25 mouse cellular contexts compared by ENCODE assay signal in genomic region chr9:106354810-106355209, GRCm38 (mm10). TPM values are rescaled to one million over a fixed set of nuclear protein-coding genes. Genes with fewer than 3 reads are reported as not detected.
DNase-seq lines count a peak whose midpoint lies in the region; ATAC-seq lines count a peak whose summit lies in the region.
"Had no signal": no experiment of that assay in that cellular context is flagged by ENCODE, and none has a peak within 500 bp of the region (broad histone marks: within the 10 kb centered on the region; RNA-seq: fewer than 3 reads in every experiment).

No protein-coding gene starts in this region.

- no peak for DNase-seq in forebrain, embryonic 10.5 days (ENCODE audit: extremely low spot score, low spot score)
- DNase-seq in forebrain, embryonic 11.5 days (ENCODE audit: low spot score): no peak
- no peak for DNase-seq in neural tube, embryonic 11.5 days (ENCODE audit: low spot score)
- DNase-seq in left cerebral cortex, adult 11 months (ENCODE audit: low spot score): no peak
- no peak for DNase-seq in frontal cortex, postnatal 14 days (ENCODE audit: low spot score in 2 of 2)
- DNase-seq: adrenal gland, postnatal 25 days; cerebellum, adult 11 months; cerebellum, adult 9-11 months; gastrocnemius, postnatal 25 days; heart, adult 2 months; kidney, adult 11 months; kidney, postnatal 36 days; layer of hippocampus, postnatal 36 days; lung, adult 18-20 months; lung, postnatal 10 days; right cerebral cortex, adult 18-20 months; right cerebral cortex, postnatal 4 days; thymus, postnatal 25 days had no signal

- peaks cover 7% of the 10 kb centered on the region; the same call in 1 of the 2 replicates for H3K36me3 ChIP-seq in forebrain, embryonic 10.5 days (replicated peaks)
- no peaks in the 10 kb centered on the region for H3K36me3 ChIP-seq in forebrain, embryonic 11.5 days (ENCODE audit: control insufficient read depth, insufficient read depth, low read length)
- H3K36me3 ChIP-seq in neural tube, embryonic 11.5 days (ENCODE audit: control insufficient read depth, insufficient read depth, low read length): no peaks in the 10 kb centered on the region
- no peaks in the 10 kb centered on the region for H3K36me3 ChIP-seq in neural tube, embryonic 15.5 days
- no peaks in the 10 kb centered on the region for H3K36me3 ChIP-seq in limb, embryonic 13.5 days
- H3K36me3 ChIP-seq: kidney, embryonic 15.5 days; liver, embryonic 12.5 days; midbrain, embryonic 13.5 days; neural tube, embryonic 12.5 days had no signal

- H3K4me1 ChIP-seq in forebrain, embryonic 10.5 days: peaks cover 98% of the 10 kb centered on the region
- H3K4me1 ChIP-seq in forebrain, embryonic 11.5 days (replicated peaks; ENCODE audit: control insufficient read depth, insufficient read depth, low read length): peaks cover 2% of the 10 kb centered on the region; the same call in 1 of the 2 replicates
- peaks cover 12% of the 10 kb centered on the region; the same call in 1 of the 2 replicates for H3K4me1 ChIP-seq in neural tube, embryonic 11.5 days (ENCODE audit: control insufficient read depth, insufficient read depth, low read length)
- peaks cover 6% of the 10 kb centered on the region; the same call in 1 of the 2 replicates for H3K4me1 ChIP-seq in neural tube, embryonic 15.5 days
- peaks cover 99% of the 10 kb centered on the region for H3K4me1 ChIP-seq in limb, embryonic 13.5 days

- no peak overlapping the region for H3K4me2 ChIP-seq in forebrain, embryonic 11.5 days (ENCODE audit: low read depth, low read length, severe bottlenecking)
- H3K4me2 ChIP-seq in neural tube, embryonic 11.5 days (ENCODE audit: low read depth): no peak overlapping the region
- no peak overlapping the region for H3K4me2 ChIP-seq in neural tube, embryonic 15.5 days
- 0 out of 2 replicates have a peak overlapping the region, but pooled peaks have one; percentile 4 for H3K4me2 ChIP-seq in limb, embryonic 13.5 days (replicated peaks)
- H3K4me2 ChIP-seq: kidney, embryonic 15.5 days; liver, embryonic 12.5 days; midbrain, embryonic 13.5 days; neural tube, embryonic 12.5 days had no signal

- peak overlapping the region; percentile 76 for H3K27ac ChIP-seq in forebrain, embryonic 10.5 days
- H3K27ac ChIP-seq in forebrain, embryonic 11.5 days (ENCODE audit: low read depth, low read length): no peak overlapping the region
- 0 out of 2 replicates have a peak overlapping the region, but pooled peaks have one; percentile 10 for H3K27ac ChIP-seq in neural tube, embryonic 11.5 days (ENCODE audit: low read depth, low read length)
- H3K27ac ChIP-seq in neural tube, embryonic 15.5 days (replicated peaks): no peak overlapping the region
- H3K27ac ChIP-seq in limb, embryonic 13.5 days: peak overlapping the region; percentile 99
- H3K27ac ChIP-seq: heart, adult 2 months; midbrain, embryonic 13.5 days; neural tube, embryonic 12.5 days had no signal

- ATAC-seq in forebrain, embryonic 11.5 days (replicated peaks; ENCODE audit: low FRiP score): no peak
- no peak for ATAC-seq in neural tube, embryonic 11.5 days (ENCODE audit: insufficient read depth, low FRiP score, low TSS enrichment)
- ATAC-seq in neural tube, embryonic 15.5 days (ENCODE audit: low FRiP score): no peak
- no peak for ATAC-seq in limb, embryonic 13.5 days (ENCODE audit: low FRiP score, low read depth)
- ATAC-seq: forebrain, embryonic 16.5 days; liver, embryonic 12.5 days; midbrain, embryonic 13.5 days had no signal

- H3K9ac ChIP-seq in forebrain, embryonic 11.5 days (ENCODE audit: low read length): no peak overlapping the region
- no peak overlapping the region for H3K9ac ChIP-seq in neural tube, embryonic 11.5 days (ENCODE audit: low read length)
- H3K9ac ChIP-seq in neural tube, embryonic 15.5 days (replicated peaks): no peak overlapping the region
- 0 out of 2 replicates have a peak overlapping the region, but pooled peaks have one; percentile 36 for H3K9ac ChIP-seq in limb, embryonic 13.5 days
- H3K9ac ChIP-seq: kidney, embryonic 15.5 days; liver, embryonic 12.5 days; midbrain, embryonic 13.5 days; neural tube, embryonic 12.5 days had no signal

- no peak overlapping the region for H3K4me3 ChIP-seq in forebrain, embryonic 10.5 days
- no peak overlapping the region for H3K4me3 ChIP-seq in forebrain, embryonic 11.5 days (ENCODE audit: low read depth, low read length)
- no peak overlapping the region for H3K4me3 ChIP-seq in neural tube, embryonic 11.5 days (ENCODE audit: low read depth, low read length)
- no peak overlapping the region for H3K4me3 ChIP-seq in neural tube, embryonic 15.5 days (replicated peaks)
- no peak overlapping the region for H3K4me3 ChIP-seq in limb, embryonic 13.5 days
- H3K4me3 ChIP-seq: heart, adult 2 months; kidney, embryonic 15.5 days; liver, embryonic 12.5 days; midbrain, embryonic 13.5 days; neural tube, embryonic 12.5 days had no signal

- WGBS in forebrain, embryonic 10.5 days: 89% methylated on average over 6 of the region's 6 CpGs
- 88% methylated on average over 6 of the region's 6 CpGs for WGBS in forebrain, embryonic 11.5 days
- 85% methylated on average over 6 of the region's 6 CpGs for WGBS in neural tube, embryonic 11.5 days
- 92% methylated on average over 6 of the region's 6 CpGs for WGBS in neural tube, embryonic 15.5 days
- WGBS in limb, embryonic 13.5 days: 63% methylated on average over 6 of the region's 6 CpGs

- H3K9me3 ChIP-seq in forebrain, embryonic 10.5 days: no peaks in the 10 kb centered on the region
- H3K9me3 ChIP-seq in forebrain, embryonic 11.5 days (ENCODE audit: control insufficient read depth, low read length): no peaks in the 10 kb centered on the region
- no peaks in the 10 kb centered on the region for H3K9me3 ChIP-seq in neural tube, embryonic 11.5 days (ENCODE audit: control insufficient read depth, low read length)
- no peaks in the 10 kb centered on the region for H3K9me3 ChIP-seq in neural tube, embryonic 15.5 days (replicated peaks)
- no peaks in the 10 kb centered on the region for H3K9me3 ChIP-seq in limb, embryonic 13.5 days
- H3K9me3 ChIP-seq: kidney, embryonic 15.5 days; liver, embryonic 12.5 days; midbrain, embryonic 13.5 days; neural tube, embryonic 12.5 days had no signal

- H3K27me3 ChIP-seq in forebrain, embryonic 10.5 days (ENCODE audit: poor library complexity, severe bottlenecking): no peaks in the 10 kb centered on the region
- no peaks in the 10 kb centered on the region for H3K27me3 ChIP-seq in forebrain, embryonic 11.5 days (ENCODE audit: control insufficient read depth, insufficient read depth, low read length)
- no peaks in the 10 kb centered on the region for H3K27me3 ChIP-seq in neural tube, embryonic 11.5 days (ENCODE audit: control insufficient read depth, insufficient read depth, low read length)
- H3K27me3 ChIP-seq in neural tube, embryonic 15.5 days (replicated peaks): no peaks in the 10 kb centered on the region
- no peaks in the 10 kb centered on the region for H3K27me3 ChIP-seq in limb, embryonic 13.5 days
- H3K27me3 ChIP-seq: kidney, embryonic 15.5 days; liver, embryonic 12.5 days; midbrain, embryonic 13.5 days; neural tube, embryonic 12.5 days had no signal

RNA-seq across cellular contexts. Expression of gene Dusp7, which starts 13.6 kb away (rescaled TPM):
- 17.6 and 18.9 TPM in 2 replicates for polyA plus RNA-seq in forebrain, embryonic 10.5 days (2016; fragmentation: Nextera tagmentation; extraction: Ambion mirVana)
- 26.8 and 27.6 TPM in 2 replicates for polyA plus RNA-seq in forebrain, embryonic 11.5 days (2014; fragmentation: Nextera tagmentation; extraction: Ambion mirVana)
- polyA plus RNA-seq in neural tube, embryonic 11.5 days (2014; fragmentation: Nextera tagmentation; extraction: Ambion mirVana): 28.1 and 28.7 TPM in 2 replicates
- polyA plus RNA-seq in neural tube, embryonic 15.5 days (2015; fragmentation: Nextera tagmentation; extraction: Ambion mirVana): 13.9 and 16.4 TPM in 2 replicates
- polyA plus RNA-seq in limb, embryonic 13.5 days (2015; fragmentation: Nextera tagmentation; extraction: Ambion mirVana): 40.5 and 41.1 TPM in 2 replicates

Comparison
In these comparisons a context has a peak if more than half of its experiments do, and no peak if none do; other contexts are left out.
1. H3K27ac ChIP-seq: peak in forebrain, embryonic 10.5 days (single experiment), neural tube, embryonic 11.5 days (single experiment) and limb, embryonic 13.5 days (single experiment); none in forebrain, embryonic 11.5 days (single experiment) and neural tube, embryonic 15.5 days (single experiment).